Mouse (Mus musculus): Measurements from ENCODE around the gene Chd3. TPM values are rescaled to one million over a fixed set of nuclear protein-coding genes. Genes with fewer than 3 reads are reported as not detected.
A peak's percentile ranks its signal among the peaks of the same experiment; 100 is the strongest.
"Not testable (repeated sequence)": the region's sequence is repeated elsewhere in the genome, so short reads cannot be mapped to it uniquely, and the experiment has no call there.

Gene Chd3
- total RNA-seq, 1 experiment from 2014 or later: 68.0 TPM

DNA sequence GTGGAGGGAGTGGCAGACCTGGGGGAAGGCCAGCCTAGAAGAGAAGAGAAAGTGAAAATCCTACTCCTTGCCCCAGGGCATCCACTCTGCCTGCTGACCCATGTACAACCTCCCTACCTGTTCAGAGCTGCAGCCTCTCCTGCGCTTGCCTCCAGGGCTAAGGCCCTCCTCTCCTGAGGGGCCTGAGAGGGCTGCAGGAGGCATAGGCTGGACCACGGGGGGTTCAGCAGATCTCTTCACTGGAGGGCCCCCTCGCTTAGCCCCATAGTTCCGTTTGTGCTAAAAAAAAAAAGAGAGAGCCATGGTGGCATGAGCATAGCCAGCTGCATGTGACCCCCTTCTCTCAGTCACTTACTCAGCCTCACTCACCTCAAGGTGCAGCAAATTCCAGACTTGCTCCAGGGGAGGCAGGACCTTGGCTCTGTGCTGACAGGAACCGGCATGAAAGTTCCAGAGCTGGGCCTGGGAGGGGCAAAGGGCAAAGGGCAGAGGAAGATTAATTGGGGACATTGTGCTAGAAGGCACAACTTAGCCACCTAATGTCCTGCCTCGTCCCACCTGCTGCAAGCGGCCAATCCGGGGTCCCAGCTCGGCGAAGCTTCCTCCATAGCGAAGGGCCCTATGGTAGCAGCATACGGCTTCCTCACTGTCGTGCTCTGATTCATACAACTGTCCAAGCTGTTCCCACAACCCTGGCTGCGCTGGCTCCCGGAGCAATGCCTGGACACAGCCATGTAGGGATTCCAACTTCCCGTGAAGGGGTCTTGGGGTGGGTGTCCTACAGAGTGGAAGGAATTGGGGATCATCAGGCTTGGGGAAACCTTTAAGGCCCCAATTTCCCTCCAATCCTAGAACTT, 37.9 kb upstream of the Chd3 start:
- no peak for ATAC-seq (replicated peaks; ENCODE audit: low read depth, poor library complexity, severe bottlenecking)

DNA sequence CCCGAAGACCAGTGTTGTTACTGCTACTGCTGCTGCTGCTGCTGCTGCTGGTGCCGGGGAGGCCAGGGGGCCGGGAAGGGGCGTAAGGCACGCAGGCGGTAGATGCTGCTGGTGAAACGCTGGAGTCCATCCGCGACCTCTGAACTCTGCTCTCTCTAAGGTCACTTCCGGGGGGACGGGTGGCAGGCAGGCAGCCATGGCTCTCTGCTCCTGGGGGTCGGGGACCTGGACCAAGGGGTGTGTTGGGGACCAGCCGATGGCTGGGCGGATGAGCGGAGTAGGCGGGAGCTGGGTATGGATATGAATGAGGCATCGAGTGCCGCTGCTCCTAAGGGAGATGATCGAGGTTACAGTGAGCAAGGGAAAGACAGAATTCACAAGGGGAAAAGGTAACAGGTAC, 37.1 kb upstream of the Chd3 start:
- no peak for ATAC-seq (replicated peaks; ENCODE audit: low read depth, poor library complexity, severe bottlenecking)

DNA sequence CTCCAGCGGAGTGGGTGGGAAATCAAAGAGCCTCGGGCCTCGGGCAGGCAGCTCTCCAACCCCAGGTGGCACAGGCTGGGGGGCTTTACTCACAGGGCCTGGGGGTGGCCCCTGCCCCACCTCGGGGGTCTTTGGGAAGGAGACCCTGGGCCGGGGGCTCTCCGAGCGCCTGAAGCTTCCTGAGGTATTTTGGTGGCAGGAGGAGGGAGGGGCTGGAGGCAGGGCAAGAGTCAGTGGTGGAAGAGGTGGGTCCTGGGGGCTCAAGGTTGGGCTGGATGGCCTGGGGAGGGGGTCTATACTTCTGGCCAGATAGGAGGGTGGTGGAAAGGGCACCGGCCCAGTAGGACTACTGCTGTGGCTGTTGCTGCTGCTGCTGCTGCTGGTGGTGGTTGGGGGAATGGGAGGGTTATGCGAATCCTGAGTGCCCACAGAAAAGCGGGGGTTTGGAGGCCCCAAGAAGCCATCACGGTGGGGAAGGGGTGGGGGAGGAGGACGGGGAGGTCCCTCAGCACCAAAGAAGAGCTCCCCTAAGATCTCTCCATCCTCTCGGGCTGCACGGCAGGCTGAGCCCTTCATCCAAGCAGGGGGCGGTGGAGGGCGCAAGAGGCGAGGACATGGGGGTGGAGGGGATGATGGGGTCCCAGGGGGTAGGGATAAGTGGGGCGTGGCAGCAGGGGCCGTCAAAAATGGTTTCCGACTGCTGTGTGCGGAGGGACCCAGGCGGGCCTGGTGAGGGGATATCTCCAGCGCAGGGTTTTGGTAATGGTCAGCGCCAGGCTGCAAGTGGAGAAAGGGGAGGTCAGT, 36.4 kb upstream of the Chd3 start:
- ATAC-seq (replicated peaks; ENCODE audit: low read depth, poor library complexity, severe bottlenecking): no peak

DNA sequence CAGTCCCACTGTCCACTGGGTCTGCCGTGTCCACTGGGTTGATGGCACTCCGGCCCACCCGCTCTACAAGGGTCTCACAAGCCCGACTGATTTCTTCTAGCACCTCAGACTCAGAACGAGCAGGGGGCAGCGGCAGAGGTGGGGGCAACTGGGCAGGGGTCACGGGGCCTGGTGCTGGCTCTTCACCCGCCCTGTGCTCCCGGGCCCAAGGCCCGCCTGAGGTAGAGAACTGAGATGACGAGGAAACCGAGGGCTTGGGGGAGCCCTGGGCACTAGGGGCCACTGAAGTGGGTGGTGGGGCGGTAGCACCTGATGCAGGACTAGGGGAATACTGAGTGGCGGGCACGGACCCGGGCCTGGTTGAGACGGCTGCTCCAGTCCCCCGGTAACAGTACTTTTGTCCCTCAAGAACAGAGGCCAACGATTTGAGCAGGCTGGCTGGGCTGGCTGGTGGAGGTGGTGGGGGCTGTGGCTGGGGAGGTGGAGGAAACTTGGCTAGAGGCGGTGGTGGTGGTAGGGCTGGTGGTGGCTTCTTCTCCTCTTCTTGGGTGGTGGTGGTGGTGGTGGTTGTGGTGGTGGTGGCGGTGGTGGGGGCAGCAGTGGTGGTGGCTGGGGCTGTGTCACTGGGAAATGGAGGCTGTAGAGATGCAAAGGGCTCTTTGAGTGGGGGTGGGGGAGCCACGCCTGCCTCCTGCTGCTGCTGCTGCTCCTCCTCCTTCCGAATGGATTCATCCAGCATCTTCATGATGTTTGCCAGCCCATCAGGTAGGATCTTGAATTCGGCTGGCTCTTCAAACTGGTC, 35.6 kb upstream of the Chd3 start:
- ATAC-seq (replicated peaks; ENCODE audit: low read depth, poor library complexity, severe bottlenecking): no peak

GRCm38 (mm10) chr11:69403691-69404594, 34.7 kb upstream of the Chd3 start:
- no peak for ATAC-seq (replicated peaks; ENCODE audit: low read depth, poor library complexity, severe bottlenecking)

GRCm38 (mm10) chr11:69401987-69402386, 32.8 kb upstream of the Chd3 start:
- ATAC-seq (replicated peaks; ENCODE audit: low read depth, poor library complexity, severe bottlenecking): no peak

DNA sequence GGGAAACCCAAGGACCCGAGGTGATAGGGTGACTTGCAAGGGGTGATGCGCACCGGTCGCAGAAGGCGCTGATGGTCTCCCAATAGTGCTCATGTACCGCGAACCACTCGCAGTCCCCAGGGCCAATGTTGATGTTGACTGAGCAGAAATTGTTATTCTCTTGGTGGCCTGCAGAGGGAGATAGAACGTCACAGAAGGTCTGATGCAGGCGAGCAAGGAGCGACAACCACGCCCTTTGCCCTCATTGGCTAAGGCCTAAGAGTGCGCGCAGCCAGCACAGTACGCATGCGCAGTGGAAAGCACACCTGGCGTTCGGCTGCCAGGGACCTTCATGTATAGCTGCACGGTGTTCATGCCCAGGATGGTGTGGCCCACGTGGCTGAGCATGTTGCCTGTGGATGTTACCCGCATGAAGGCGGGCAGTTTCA, 32.0 kb upstream of the Chd3 start:
- ATAC-seq (replicated peaks; ENCODE audit: low read depth, poor library complexity, severe bottlenecking): peak; percentile 87

GRCm38 (mm10) chr11:69400083-69400850, 31.1 kb upstream of the Chd3 start:
- no peak for ATAC-seq (replicated peaks; ENCODE audit: low read depth, poor library complexity, severe bottlenecking)

GRCm38 (mm10) chr11:69399201-69400082, 30.2 kb upstream of the Chd3 start:
- no peak for ATAC-seq (replicated peaks; ENCODE audit: low read depth, poor library complexity, severe bottlenecking)

GRCm38 (mm10) chr11:69398486-69399200, 29.4 kb upstream of the Chd3 start:
- no peak for ATAC-seq (replicated peaks; ENCODE audit: low read depth, poor library complexity, severe bottlenecking)

DNA sequence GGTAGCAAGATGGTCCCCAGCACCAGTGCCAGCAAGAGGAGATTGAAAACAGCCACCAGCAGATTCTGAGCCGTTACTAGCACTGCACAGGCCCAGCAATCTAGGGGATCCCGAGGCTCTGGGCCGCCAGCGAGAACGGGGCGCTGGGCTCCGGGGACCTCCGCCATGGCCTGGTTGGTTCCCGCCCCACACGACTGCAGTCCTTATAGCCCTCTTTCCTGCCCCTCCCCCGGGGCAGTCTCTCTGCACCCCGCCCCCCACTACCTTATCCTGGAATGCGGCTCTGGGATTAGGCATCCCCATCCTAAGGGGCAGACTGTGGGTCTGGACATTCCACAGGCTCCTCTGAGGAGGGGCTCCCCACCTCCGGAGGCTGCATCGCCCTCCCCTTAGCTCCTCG, 28.9 kb upstream of the Chd3 start, which contains the start of gene Tmem88:
Gene Tmem88, minus strand, starts transcription at position 176 of the 400 bp plus-strand sequence.
- ATAC-seq (replicated peaks; ENCODE audit: low read depth, poor library complexity, severe bottlenecking): no peak

GRCm38 (mm10) chr11:69397581-69398057, 28.4 kb upstream of the Chd3 start:
- ATAC-seq (replicated peaks; ENCODE audit: low read depth, poor library complexity, severe bottlenecking): no peak

DNA sequence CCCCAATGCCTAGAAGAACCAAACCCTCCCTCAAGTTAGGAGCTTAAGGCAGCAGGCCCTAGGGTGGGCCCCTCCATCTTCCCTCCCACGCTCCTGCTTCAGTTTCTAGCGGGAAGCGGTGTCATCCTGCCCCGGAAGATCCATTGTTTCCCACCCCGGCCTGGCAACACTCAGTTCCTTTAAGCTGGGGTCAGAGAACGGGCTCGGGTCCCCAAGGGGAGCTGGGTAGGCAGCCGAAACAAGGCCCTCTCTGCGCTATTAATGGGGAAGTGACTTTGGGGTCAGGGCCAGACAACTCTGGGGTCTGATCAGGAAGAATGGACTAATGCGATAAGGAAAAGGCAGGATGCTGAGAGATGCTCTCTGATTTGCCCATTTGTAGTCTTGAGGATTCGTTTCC, 27.6 kb upstream of the Chd3 start:
- peak; percentile 20 for ATAC-seq (replicated peaks; ENCODE audit: low read depth, poor library complexity, severe bottlenecking)

DNA sequence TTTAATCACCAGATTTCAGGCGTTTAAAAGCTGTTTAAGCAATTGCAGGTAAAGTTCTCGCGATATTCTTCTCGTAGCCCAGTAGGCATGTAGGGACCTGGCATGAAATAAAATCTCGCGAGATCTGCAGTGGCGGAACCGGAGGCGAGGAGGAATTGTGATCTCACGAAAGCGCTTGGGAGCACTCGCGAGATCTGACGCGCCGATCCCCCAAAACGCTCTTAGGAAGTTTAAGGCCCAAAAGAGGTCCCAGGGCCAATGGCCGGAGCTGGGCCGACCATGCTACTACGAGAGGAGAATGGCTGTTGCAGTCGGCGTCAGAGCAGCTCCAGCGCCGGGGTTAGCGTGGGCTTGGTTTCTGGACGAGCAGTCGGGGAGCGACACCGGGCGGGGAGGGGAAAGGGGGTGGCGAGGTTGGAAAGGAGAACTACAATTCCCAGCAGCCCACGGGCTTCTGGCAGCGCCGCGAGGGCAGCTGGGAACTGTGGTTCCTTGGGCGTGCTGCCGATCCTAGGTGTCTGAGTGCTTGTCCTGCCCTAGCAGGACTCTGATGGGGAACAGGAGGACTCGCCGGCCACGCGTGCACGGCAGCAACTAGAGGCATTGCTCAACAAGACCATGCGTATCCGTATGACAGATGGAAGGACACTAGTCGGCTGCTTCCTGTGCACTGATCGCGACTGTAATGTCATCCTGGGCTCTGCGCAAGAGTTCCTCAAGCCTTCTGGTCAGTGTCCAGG, 26.6 kb upstream of the Chd3 start:
- ATAC-seq (replicated peaks; ENCODE audit: low read depth, poor library complexity, severe bottlenecking): peak; percentile 80

DNA sequence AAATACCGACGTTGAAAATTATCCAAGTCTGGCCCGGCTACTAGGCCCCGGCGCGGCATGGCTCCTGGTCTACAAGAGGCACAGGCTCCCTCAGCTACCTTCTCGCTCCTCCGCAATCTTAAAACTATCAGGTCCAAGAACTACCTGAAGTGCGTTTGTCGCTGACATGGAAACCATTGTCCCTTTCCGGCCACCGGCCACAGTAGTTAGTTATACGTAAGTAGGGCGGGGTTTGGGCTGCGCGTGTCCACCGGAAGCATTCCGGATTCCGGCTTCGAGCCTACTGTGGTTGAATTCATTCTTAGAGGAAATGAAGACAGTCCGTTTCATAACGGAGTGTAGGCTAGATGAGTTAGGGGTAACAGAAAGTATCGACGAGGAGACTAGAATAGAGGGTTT, 26.0 kb upstream of the Chd3 start, which contains the start of the genes Naa38 and Cyb5d1:
Gene Naa38, plus strand, starts transcription at position 253 of the 399 bp plus-strand sequence.
Gene Cyb5d1, minus strand, starts transcription at position 397 of the 399 bp plus-strand sequence.
- peak; percentile 62 for ATAC-seq (replicated peaks; ENCODE audit: low read depth, poor library complexity, severe bottlenecking)

GRCm38 (mm10) chr11:69394591-69395167, 25.5 kb upstream of the Chd3 start:
- not testable (repeated sequence) for ATAC-seq (replicated peaks; ENCODE audit: low read depth, poor library complexity, severe bottlenecking)

Measured in common myeloid progenitor, adult 5-6 weeks (primary cell).